In the genomic region with DNA sequence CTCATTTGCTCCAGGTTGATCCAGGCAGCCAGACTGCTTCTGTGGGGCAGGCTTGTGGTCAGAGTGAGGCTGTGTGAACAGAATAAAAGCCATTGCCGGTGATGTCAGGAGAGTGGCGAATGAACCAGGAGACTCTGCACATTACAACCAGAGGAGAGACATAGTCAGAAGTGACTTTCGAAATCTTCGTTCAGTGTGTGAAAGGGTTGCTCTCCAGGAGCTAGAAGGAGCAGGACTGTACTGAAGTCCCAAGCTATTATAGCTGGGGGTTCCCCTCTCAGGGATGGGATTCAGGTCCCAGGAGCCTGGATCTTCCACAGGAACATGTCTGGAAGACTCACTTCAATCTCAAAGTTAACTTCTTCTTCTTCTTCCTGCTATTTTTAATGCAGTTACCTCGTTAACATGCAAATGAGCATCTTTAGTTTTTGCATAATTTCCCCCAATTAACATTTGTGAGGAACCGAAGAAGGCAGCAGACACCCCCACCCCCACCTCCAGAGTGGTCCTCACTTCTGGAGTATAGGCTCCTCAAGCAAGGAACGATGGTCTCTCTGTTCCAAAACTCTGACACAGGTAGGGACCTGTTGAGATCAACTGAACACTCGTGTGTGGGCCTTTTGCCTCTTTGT, we compare ENCODE assay signal across 12 mouse cellular contexts.
"Had no signal": no experiment of that assay in that cellular context is flagged by ENCODE, and none has a peak within 500 bp of the region (broad histone marks: within the 10 kb centered on the region; RNA-seq: fewer than 3 reads in every experiment).

No protein-coding gene starts in this region.

- H3K9me3 ChIP-seq: limb, embryonic 10.5 days; midbrain, embryonic 13.5 days had no signal

- DNase-seq: kidney, adult 2 months; kidney, postnatal 25 days; layer of hippocampus, adult 9-11 months; liver, postnatal 0 days; lung, embryonic 14.5 days; thymus, adult 18-20 months had no signal

- H3K4me3 ChIP-seq: layer of hippocampus, adult 2 months; limb, embryonic 10.5 days; limb, embryonic 13.5 days; midbrain, embryonic 13.5 days had no signal

- H3K27me3 ChIP-seq: limb, embryonic 13.5 days; midbrain, embryonic 13.5 days had no signal

- H3K27ac ChIP-seq: kidney, postnatal 0 days; layer of hippocampus, adult 2 months; limb, embryonic 10.5 days; limb, embryonic 13.5 days; macrophage; midbrain, embryonic 13.5 days had no signal

- H3K36me3 ChIP-seq: limb, embryonic 10.5 days; limb, embryonic 13.5 days; midbrain, embryonic 13.5 days had no signal
